Mouse (Mus musculus) cerebellum, adult 2 months (tissue): Measurements from ENCODE around the gene Gm10762.

ENCODE experiments used
- CTCF ChIP-seq: fragments of 200-500 bp; IDR thresholded peaks from 2 replicates; pipeline ENCODE4 v1.5.1; 2011; ENCODE audit warnings: low read depth, mild to moderate bottlenecking, control low read depth, low read length, moderate library complexity, borderline replicate concordance; ENCODE audit not compliant: insufficient read depth
- POLR2A ChIP-seq: fragments of 200-500 bp; IDR thresholded peaks from 2 replicates; pipeline ENCODE4 v1.6.1; 2011; ENCODE audit warnings: low read length, control low read depth, borderline replicate concordance; ENCODE audit not compliant: insufficient read depth

- TF ChIP-seq CTCF (no peak), POLR2A (no peak)
Observed at GRCm38 (mm10) chr2:128984746-128985145, 17.2 kb upstream of the Gm10762 start.
